Mouse (Mus musculus) left cerebral cortex, adult 6 months (tissue): ENCODE data around the gene Wdr83. TPM values are rescaled to one million over a fixed set of nuclear protein-coding genes. Genes with fewer than 3 reads are reported as not detected.

Experiments
- long read RNA-seq, 2 experiments: library from polyadenylated mRNA; unstranded; transcript quantifications; one replicate each; pipeline ENCODE4 v2.0.0; 2019 to 2020
- polyA plus RNA-seq: library from polyadenylated mRNA; unstranded; fragments of <200 nt; fragmentation: Nextera tagmentation; gene quantifications from 2 replicates; pipeline ENCODE4 v1.2.3, GENCODE M21; 2021

Gene Wdr83
- polyA plus RNA-seq: 30.0 and 38.6 TPM in 2 replicates
- long read RNA-seq, experiment 1, transcript Wdr83-201 (9 exons, 1,238 nt): major isoform, 23 of 66 reads
- long read RNA-seq, experiment 1, transcript Wdr83-202 (8 exons, 1,406 nt): minor isoform, 18 of 66 reads
- long read RNA-seq, experiment 1, transcript Wdr83-204 (7 exons, 1,561 nt): minor isoform, 8 of 66 reads
- long read RNA-seq, experiment 1, partial matches to known transcripts: 5 of 66 reads
- long read RNA-seq, experiment 1, other reads (novel, unspliced or antisense): 9 of 66 reads
- long read RNA-seq, experiment 2, transcript Wdr83-202 (8 exons, 1,406 nt): minor isoform, 12 of 56 reads
- long read RNA-seq, experiment 2, transcript Wdr83-201 (9 exons, 1,238 nt): major isoform, 36 of 56 reads
- long read RNA-seq, experiment 2, partial matches to known transcripts: 2 of 56 reads
- long read RNA-seq, experiment 2, other reads (novel, unspliced or antisense): 2 of 56 reads

DNA sequence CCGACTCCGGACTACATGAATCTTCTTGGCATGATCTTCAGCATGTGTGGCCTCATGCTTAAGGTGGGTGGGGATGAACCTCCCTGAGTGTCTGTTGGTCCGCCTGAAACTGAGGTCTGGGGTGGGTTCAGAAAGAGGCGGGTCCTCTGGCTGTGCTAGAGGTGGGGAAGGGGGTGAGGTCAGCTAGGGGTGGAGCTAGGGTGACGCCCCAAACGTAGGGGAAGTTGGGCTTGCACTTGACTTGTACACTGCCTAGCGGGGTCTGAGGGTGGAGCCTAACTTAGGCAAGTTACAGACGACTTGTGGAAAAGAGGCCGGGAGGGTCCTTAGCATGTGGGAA lies at the start of gene Wdr83:
Gene Wdr83, minus strand, starts transcription at position 91 of the 340 bp plus-strand sequence.

DNA sequence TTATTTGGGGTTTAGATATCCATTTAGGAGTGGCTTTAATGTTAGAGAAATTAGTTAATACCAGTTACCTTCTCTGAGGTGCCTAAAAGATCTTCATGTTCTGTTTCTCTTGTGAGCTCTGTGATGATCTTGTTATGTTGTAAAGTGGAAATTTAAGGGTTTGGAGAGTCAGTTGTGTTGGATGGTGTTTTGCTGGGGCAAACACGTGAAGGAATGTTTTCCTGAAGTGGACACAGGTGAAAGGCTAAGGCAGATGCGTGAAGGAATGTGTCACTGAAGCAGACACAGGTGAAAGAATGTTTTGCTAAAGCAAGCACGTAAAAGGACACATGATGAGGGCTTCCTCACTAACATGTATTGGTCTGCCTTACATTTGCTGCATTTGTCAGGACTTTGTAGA lies 41.9 kb upstream of the Wdr83 start, which contains the start of gene Zfp791:
Gene Zfp791, minus strand, starts transcription at position 101 of the 400 bp plus-strand sequence.

DNA sequence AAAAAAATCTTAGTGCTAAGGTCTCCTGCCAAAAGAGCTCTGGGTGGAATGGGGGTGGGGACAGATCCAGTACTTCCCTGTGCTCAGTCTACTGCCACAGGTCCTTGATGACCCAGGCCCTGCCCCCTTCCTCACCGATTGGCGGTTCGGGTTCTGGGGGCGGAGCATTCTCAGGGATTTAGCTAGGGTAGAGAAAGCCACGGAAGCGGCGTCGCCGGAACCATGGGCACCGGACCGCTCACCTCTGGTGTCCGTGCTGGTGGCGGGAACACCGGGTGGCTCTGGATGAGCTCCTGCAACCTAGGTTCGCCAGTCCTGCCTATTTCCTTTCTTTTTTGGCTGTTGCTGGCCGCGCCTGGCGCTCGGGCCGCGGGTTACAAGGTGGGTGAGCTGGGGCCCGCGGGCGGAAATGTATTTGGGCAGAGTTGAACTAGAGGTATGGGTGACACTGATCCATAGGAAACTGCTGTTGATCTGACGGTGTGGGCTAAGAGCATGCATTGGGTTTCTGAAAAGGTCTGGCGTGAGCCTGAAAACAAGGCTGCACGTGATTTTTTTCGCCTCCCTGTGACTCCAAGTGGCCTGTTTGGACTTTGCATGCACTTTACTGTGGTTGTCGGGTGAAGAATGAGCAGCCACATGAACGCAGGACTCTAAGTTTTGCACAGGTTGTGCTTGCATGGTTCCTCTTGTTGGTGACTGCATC lies 2.2 kb upstream of the Wdr83 start, which contains the start of gene Man2b1:
Gene Man2b1, plus strand, starts transcription at position 163 of the 706 bp plus-strand sequence.

DNA sequence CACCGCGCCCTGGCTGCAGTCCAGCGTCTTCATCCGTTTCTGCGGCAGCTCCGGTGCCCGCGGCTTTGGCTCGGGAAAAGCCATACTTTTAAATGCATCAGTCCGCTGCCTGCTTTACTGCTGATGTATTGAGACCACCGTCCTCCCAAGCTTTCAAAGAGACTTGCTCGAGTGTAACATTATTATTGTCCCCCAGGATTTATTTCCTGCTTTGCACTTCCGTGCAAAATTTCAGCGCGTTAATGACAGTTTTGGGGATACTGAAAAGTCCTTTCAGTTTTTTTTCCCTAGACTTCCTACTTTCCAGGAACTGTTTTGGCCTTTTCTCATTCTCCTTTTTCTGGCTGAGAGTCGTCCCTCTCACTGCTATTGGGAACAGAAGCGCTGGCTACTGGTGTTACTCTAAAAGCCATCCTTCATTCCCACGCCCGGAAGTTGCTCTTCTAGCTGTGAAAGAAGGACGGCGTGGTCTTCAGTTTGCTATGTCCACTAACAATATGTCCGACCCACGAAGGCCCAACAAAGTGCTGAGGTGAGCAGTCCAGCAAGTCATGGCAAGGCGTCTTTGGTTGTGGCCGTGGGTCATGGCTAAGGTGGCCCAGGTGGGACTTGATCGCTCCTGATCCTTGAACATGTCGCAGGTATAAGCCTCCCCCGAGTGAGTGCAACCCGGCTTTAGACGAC lies 432 bp downstream of the Wdr83 start, which contains the start of gene Wdr83os:
Gene Wdr83os, plus strand, starts transcription at position 209 of the 684 bp plus-strand sequence.

DNA sequence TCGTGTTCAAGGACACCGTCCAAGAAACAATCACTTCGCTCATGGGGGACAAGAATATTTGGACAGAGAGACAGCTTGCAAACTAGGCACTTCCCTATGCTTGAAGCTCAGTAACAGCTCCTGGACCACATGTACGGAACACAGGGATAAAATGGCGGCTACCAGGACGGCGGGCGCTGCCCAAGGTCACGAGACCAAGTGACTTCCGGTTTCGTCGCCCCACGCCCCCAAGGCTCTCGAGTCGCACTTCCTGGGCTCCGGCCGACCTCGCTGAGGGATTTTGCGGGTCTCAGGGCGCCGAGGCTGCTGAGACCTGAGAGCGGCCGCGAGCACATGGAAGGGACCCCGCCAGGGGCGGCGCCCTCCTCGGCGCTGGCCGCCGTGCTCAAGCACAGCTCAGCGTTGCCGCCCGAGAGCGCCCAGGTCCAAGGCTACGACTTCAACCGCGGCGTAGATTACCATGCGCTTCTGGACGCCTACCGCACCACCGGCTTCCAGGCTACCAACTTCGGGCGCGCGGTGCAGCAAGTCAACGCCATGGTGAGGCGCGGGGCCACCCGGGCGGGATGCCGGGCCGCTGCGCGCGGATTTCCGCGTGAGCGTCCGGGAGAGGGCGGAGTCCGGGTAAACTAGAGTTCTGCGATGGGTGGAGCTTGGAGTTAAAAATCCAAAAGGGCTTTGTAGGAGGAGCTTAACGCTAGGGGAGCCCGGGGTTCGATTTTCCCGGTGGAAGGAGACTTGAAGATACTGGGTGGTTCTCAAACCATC lies 9.4 kb downstream of the Wdr83 start, which contains the start of gene Dhps:
Gene Dhps, plus strand, starts transcription at position 244 of the 768 bp plus-strand sequence.

DNA sequence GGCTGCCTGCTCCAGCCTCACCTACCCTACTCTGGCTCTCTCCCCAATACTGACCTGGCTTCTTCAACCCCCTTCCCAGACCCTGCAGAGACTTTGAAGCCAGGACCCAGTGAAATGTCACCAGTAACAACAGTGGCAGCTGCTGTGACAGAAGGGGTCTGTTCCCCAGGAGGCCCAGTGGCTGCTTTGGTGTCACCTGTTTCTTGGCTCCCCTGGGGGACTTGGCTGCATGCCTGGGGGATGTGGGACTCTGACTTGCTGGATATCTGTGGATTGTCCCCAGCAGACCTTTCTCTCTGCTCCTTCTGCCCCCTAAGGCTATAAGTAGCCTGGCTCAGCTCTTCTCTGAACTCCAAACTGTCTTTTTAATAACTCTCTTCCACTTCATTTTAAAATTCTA lies 13.1 kb downstream of the Wdr83 start, which contains the start of gene Gm5741:
Gene Gm5741, minus strand, starts transcription at position 1 of the 400 bp plus-strand sequence.

DNA sequence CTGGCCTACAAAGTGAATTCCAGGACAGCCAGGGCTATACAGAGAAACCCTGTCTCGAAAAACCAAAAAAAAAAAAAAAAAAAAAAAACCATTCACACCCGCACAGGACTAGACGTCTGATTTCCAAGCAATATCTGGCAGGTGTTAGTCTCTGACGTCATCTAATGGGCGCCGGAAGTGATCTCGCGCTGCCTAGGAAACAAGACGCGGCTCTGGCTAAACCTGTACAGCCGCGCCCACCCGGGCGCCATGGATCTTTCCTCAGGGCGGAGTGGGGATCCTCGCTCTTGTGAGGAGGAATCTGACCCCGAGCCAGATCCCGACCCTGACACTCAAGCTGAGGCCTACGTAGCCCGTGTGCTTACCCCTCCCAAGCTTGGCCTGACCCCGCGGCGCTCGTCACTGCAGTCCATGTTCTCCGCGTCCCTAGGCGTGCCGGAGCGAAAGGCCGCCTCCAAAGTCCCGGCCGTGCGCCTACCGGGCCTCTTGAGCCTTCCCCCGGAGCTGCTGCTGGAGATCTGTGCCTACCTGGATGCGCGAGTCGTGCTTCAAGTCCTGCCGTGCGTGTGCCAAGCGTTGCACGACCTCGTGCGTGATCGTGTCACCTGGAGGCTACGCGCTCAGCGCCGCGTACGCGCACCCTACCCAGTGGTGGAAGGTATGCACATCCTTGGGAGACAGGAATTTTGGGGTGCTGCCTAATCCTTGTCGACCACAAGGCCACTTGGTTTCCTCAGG lies 21.1 kb downstream of the Wdr83 start, which contains the start of gene Fbxw9:
Gene Fbxw9, plus strand, starts transcription at position 177 of the 738 bp plus-strand sequence.

DNA sequence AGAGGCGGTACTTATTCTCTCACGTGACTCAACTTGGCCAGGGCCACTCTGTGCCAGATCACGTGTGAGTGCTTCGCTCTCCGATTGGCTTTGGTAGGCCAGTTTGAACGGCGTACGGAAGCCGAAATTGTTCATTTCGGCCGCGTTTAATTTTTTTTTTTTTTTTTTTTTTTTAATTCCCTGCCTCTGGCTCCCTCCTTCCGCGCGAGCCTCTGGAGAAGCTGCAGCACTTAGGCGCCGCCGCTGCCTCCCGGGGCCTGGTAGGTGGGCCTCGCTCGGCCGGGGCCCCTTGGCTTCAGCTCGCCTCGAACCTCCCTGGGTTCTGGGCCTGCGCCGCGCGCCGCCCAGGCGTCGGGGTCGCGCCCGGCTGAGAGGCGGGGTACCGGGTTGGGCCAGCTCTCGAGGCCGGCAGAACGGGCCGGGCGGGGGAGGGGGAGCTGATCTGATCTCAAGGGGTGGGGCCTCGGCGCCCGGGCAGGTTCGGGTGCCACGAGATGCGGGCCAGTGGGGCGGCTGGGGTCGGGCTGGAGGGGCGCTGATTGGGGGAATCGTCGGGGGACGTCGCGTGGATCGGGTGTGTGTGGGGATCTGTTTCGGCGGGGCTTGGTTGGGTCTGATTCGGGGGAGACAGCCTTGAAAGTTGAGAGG lies 44.3 kb downstream of the Wdr83 start, which contains the start of gene Tnpo2:
Gene Tnpo2, plus strand, starts transcription at position 198 of the 648 bp plus-strand sequence.

DNA sequence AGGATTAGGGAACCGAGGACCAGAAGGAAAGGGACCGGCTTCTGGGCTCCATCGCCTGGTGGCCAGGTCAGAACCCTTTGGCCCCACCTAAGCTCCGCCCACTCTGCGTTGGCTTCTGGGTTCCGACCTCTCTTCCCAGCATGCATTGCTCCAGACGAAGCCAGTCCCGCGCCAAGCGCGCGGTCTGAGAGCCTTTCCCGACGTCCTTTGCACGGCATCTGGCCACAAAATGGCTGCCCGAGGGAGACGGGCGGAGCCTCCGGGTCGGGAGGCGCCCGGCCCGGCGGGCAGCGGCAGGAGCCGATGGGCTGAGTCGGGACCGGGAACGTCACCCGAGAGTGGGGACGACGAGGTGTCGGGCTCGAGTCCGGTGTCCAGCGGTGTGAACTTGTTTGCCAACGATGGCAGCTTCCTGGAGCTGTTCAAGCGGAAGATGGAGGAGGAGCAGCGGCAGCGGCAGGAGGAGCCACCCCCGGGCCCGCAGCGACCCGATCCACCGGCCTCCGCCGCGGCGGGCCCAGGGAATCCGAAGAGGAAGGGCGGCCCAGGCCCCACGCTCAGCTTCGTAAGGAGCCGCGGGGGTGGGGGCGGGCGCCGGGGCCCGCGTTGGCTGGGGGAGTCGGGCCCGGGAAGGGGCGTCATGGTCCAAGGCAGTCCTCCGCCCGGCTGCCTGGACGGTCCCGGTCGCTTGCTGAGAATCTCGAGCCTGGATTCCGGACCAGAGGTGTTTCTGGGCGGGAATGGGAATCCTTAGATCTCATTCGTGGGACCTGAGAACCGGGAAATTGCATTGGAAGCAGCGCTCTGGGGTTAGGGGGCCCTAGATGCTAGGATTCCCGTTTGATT lies 54.2 kb downstream of the Wdr83 start, which contains the start of gene Trir:
Gene Trir, plus strand, starts transcription at position 154 of the 846 bp plus-strand sequence.

DNA sequence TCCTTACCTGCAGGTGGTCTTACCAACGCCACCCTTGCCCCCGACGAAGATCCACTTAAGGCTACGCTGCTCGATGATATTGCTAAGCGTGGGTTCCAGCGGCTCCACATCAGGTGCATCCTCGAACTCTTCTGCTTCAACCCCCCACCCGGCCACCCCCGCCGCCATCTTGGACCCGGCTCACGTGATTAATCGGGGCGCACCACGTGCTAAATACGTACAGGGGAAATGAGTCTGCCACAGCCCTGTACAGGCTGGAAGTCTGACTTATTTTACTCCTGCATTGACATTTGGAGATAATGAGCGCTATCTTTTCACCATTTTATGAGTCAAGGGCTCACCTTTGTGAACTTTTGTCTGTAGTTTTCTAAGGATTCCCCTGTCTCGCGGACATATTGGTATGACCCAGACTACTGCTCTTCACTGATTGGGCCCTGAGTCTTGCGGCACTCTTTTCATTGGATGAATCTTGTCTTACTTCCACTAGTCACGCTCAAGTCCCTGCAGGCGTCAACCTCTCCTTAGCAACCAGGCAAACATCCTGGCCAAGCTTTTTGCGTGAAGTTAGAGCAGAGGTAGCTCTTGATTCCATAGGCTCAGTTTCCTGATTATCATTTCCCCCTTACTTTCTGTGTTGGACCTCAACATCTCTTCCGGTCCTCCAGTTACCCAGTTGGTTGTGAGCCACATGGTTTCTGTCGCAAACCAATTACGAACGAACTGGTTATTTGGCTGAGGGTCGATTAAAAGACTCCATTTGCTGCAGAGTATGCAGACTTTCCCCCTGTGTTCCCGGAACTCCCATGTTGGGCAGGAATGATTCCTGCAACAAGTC lies 55.8 kb downstream of the Wdr83 start, which contains the start of gene Asna1:
Gene Asna1, minus strand, starts transcription at position 184 of the 835 bp plus-strand sequence.

Other genes with a start within 250 kb of the Wdr83 start
- gene Gadd45gip1, start 249.8 kb downstream of the Wdr83 start, polyA plus RNA-seq: 46.3 and 55.1 TPM in 2 replicates
- 149 and 190 TPM in 2 replicates for gene Rad23a, start 240.6 kb downstream of the Wdr83 start, polyA plus RNA-seq
- gene Calr, start 234.4 kb downstream of the Wdr83 start, polyA plus RNA-seq: 138 and 151 TPM in 2 replicates
- gene Farsa, start 224.3 kb downstream of the Wdr83 start, polyA plus RNA-seq: 20.6 and 22.2 TPM in 2 replicates
- 7.5 and 8.4 TPM in 2 replicates for gene Syce2, start 209.2 kb downstream of the Wdr83 start, polyA plus RNA-seq
- 19.7 and 26.0 TPM in 2 replicates for gene Gcdh, start 187.4 kb downstream of the Wdr83 start, polyA plus RNA-seq
- gene Klf1, start 179.4 kb downstream of the Wdr83 start, polyA plus RNA-seq: 0.12 and 0.31 TPM in 2 replicates
- gene Dnase2a, start 172.7 kb downstream of the Wdr83 start, polyA plus RNA-seq: 4.7 and 4.8 TPM in 2 replicates
- 9.3 and 21.9 TPM in 2 replicates for gene Mast1, start 143.9 kb downstream of the Wdr83 start, polyA plus RNA-seq
- gene Rtbdn, start 134.3 kb downstream of the Wdr83 start, polyA plus RNA-seq: 0.22 and 0.26 TPM in 2 replicates
- gene Gm49661, start 111.9 kb downstream of the Wdr83 start, polyA plus RNA-seq: not detected in 2 replicates
- 606 and 755 TPM in 2 replicates for gene Prdx2, start 111.7 kb downstream of the Wdr83 start, polyA plus RNA-seq
- 49.5 and 54.5 TPM in 2 replicates for gene Rnaseh2a, start 111.5 kb downstream of the Wdr83 start, polyA plus RNA-seq
- 127 and 330 TPM in 2 replicates for gene Junb, start 102.6 kb downstream of the Wdr83 start, polyA plus RNA-seq
- gene Hook2, start 90.7 kb downstream of the Wdr83 start, polyA plus RNA-seq: 4.2 and 6.7 TPM in 2 replicates
- not detected in 2 replicates for gene Best2, start 66.8 kb downstream of the Wdr83 start, polyA plus RNA-seq
- gene Asna1, start 56.0 kb downstream of the Wdr83 start, polyA plus RNA-seq: 30.3 and 93.5 TPM in 2 replicates
- 31.7 and 158 TPM in 2 replicates for gene Trir, start 54.5 kb downstream of the Wdr83 start, polyA plus RNA-seq
- gene Tnpo2, start 44.4 kb downstream of the Wdr83 start, polyA plus RNA-seq: 25.2 and 34.4 TPM in 2 replicates
- 12.5 and 21.0 TPM in 2 replicates for gene Fbxw9, start 21.3 kb downstream of the Wdr83 start, polyA plus RNA-seq
- gene Gm5741, start 13.3 kb downstream of the Wdr83 start, polyA plus RNA-seq: not detected in 2 replicates
- 72.9 and 74.5 TPM in 2 replicates for gene Dhps, start 9.5 kb downstream of the Wdr83 start, polyA plus RNA-seq
- gene Wdr83os, start 566 bp downstream of the Wdr83 start, polyA plus RNA-seq: 114 and 122 TPM in 2 replicates
- gene Man2b1, start 2.0 kb upstream of the Wdr83 start, polyA plus RNA-seq: 13.9 and 19.1 TPM in 2 replicates
- 1.3 and 1.7 TPM in 2 replicates for gene Zfp791, start 41.8 kb upstream of the Wdr83 start, polyA plus RNA-seq
- gene Cks1brt, start 70.6 kb upstream of the Wdr83 start, polyA plus RNA-seq: not detected in 2 replicates
- not detected in 2 replicates for gene Olfr371, start 144.7 kb upstream of the Wdr83 start, polyA plus RNA-seq
- gene Orc6, start 218.3 kb upstream of the Wdr83 start, polyA plus RNA-seq: 44.4 and 46.6 TPM in 2 replicates
- 68.8 and 96.4 TPM in 2 replicates for gene Vps35, start 218.5 kb upstream of the Wdr83 start, polyA plus RNA-seq